Mouse (Mus musculus) bone marrow macrophage, adult 2 months (primary cell): ENCODE data around the gene Mindy1.

Source experiments
- CTCF ChIP-seq: IDR thresholded peaks from 2 replicates; pipeline ENCODE4 v1.5.1; 2012; ENCODE audit warnings: low read depth, mild to moderate bottlenecking, low read length, moderate library complexity
- POLR2A ChIP-seq: IDR thresholded peaks from 2 replicates; pipeline ENCODE4 v1.6.1; 2012; ENCODE audit warnings: mild to moderate bottlenecking, low read depth, low read length, borderline replicate concordance

DNA sequence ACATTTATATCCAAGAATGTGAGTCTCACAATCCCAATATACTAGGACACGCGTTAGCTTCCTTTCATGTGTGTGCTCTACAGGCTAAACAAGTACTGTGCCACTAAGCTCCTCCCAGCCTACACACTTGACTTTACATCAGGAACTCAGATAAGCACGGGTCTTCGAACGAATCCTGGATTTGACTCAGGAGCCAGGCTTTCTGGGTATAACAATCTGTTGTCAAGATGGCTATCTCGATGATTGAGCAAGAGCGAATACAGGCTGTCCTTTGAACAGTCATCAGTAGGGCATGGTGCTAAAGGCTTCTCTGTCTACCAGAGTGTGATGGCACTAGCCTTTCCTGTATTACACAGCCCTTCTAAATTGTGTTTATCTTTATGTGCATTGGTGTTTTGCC is 16.9 kb downstream of the Mindy1 start:
- TF ChIP-seq POLR2A, result no peak
- no peak for TF ChIP-seq CTCF
